Mouse (Mus musculus) spleen, adult 2 months (tissue): Measurements from ENCODE around the gene Pld4. TPM values are rescaled to one million over a fixed set of nuclear protein-coding genes. Genes with fewer than 3 reads are reported as not detected.

Experiments used
- polyA plus RNA-seq: library from polyadenylated mRNA; depleted of rRNA; stranded (reverse); fragments of >200 nt; gene quantifications from 2 replicates; pipeline ENCODE4 v1.2.3, GENCODE M21; 2012; rRNA removed

The Pld4 gene
- polyA plus RNA-seq, 1 experiment, result 332 TPM

Other genes starting within 250 kb of the Pld4 start
- 0.02 TPM in 1 of 2 replicates, not detected in the other for gene Tmem179, start 243.9 kb upstream of the Pld4 start, polyA plus RNA-seq
- 39.9 and 40.1 TPM in 2 replicates for gene Inf2, start 171.9 kb upstream of the Pld4 start, polyA plus RNA-seq
- gene Adssl1, start 140.6 kb upstream of the Pld4 start, polyA plus RNA-seq, result 10.7 and 18.8 TPM in 2 replicates
- 31.6 and 42.5 TPM in 2 replicates for gene Siva1, start 116.0 kb upstream of the Pld4 start, polyA plus RNA-seq
- gene Akt1, start 85.8 kb upstream of the Pld4 start, polyA plus RNA-seq, result 105 and 137 TPM in 2 replicates
- gene Zbtb42, start 81.8 kb upstream of the Pld4 start, polyA plus RNA-seq, result 7.6 and 11.5 TPM in 2 replicates
- 7.6 and 9.1 TPM in 2 replicates for gene Cep170b, start 40.2 kb upstream of the Pld4 start, polyA plus RNA-seq
- gene Ahnak2, start 42.0 kb downstream of the Pld4 start, polyA plus RNA-seq, result 0.46 and 0.83 TPM in 2 replicates
- gene Clba1, start 48.3 kb downstream of the Pld4 start, polyA plus RNA-seq, result 0.83 and 1.1 TPM in 2 replicates
- 30.4 and 34.0 TPM in 2 replicates for gene Cdca4, start 68.8 kb downstream of the Pld4 start, polyA plus RNA-seq
- 77.9 and 81.1 TPM in 2 replicates for gene Gpr132, start 107.6 kb downstream of the Pld4 start, polyA plus RNA-seq
- gene Jag2, start 169.1 kb downstream of the Pld4 start, polyA plus RNA-seq, result 7.8 and 8.6 TPM in 2 replicates
- 25.4 and 28.8 TPM in 2 replicates for gene Nudt14, start 181.5 kb downstream of the Pld4 start, polyA plus RNA-seq
- 22.3 and 61.1 TPM in 2 replicates for gene Btbd6, start 215.8 kb downstream of the Pld4 start, polyA plus RNA-seq
- 127 and 186 TPM in 2 replicates for gene Brf1, start 240.0 kb downstream of the Pld4 start, polyA plus RNA-seq